Mouse (Mus musculus): Measurements from ENCODE around the gene Adgrb3.

- TF ChIP-seq POLR2A (IDR thresholded peaks at IDR 0.05; ENCODE audit: borderline replicate concordance, low read depth, low read length): no peak
- TF ChIP-seq CTCF (IDR thresholded peaks at IDR 0.05; ENCODE audit: low read depth, low read length): no peak
Observed at GRCm38 (mm10) chr1:25827436-25827835, 2.1 kb downstream of the Adgrb3 start.
